Mouse (Mus musculus): ENCODE measurements around the gene Gm5617. TPM values are rescaled to one million over a fixed set of nuclear protein-coding genes. Genes with fewer than 3 reads are reported as not detected.

Gene Gm5617
- polyA plus RNA-seq, 1 experiment from 2014 or later = 29.2 TPM

- Histone ChIP-seq H3K27me3 (ENCODE audit: control insufficient read depth, insufficient read depth, low read length) (no peaks in the 10 kb centered on the region), H3K9ac (ENCODE audit: low read length) (peak within 1 kb of the TSS; percentile 85), H3K4me3 (replicated peaks; ENCODE audit: low read length) (peak within 1 kb of the TSS; percentile 86), H3K4me2 (ENCODE audit: low read depth, low read length) (peak within 1 kb of the TSS; percentile 70), H3K4me1 (ENCODE audit: control insufficient read depth, insufficient read depth, low read length) (0 out of 2 replicates have a peak, but pooled peaks cover 2% of the 10 kb centered on the region), H3K27ac (ENCODE audit: low read length) (no peak within 1 kb of the TSS), H3K36me3 (ENCODE audit: control insufficient read depth, insufficient read depth, low read length) (no peaks in the 10 kb centered on the region), H3K9me3 (replicated peaks; ENCODE audit: control insufficient read depth, low read length) (no peaks in the 10 kb centered on the region)
- WGBS = 1% methylated on average over 49 of the region's 49 CpGs
- ATAC-seq (ENCODE audit: insufficient read depth, low FRiP score) = peak; percentile 98
Observed at GRCm38 (mm10) chr9:48480411-48481213, 14.6 kb upstream of the Gm5617 start, which contains the start of gene Rexo2. Gene Rexo2 (minus strand): TSS chr9:48480623.

DNA sequence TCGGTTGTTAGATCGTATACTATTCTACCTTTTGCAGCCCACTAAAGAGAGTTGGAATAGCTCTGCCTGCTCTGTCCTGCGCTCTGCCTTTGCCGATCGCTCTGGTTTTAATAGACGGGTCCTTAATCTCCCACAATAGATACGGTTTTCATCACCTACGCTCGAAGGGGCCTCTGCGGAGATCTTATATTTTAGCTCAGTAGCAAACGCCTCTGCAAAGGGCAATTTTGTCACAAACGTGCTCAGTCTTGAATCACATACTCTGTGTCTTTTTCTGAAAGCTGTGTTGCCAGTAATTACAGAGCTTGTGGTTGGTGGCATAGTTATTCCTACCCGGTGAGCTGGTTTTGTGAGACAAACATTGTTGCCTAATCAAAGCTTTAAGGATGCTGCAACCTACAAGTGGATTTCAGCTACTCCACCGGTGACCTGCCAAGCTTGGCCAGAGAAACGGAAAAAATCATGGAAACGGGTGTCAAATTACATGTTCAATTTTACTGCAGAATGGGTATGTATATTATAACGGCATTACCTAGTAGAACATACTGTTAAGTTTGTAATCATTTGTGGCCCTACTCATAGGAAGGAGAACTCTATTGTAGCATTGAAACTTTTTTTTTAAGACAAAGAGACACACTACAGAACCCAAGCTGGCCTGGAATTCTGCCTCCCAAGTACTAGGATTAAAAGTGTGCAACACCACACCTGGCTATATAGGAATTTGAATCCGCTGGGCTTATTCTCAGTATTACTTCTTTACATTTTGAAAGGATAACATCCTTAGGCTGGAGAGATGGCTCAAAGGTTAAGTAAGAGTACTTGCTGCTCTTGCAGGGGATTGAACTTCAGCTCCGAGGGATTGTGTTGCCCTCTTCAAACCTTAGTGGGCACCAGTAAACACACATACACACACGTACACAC lies 13.8 kb upstream of the Gm5617 start:
- Histone ChIP-seq H3K27me3 (ENCODE audit: control insufficient read depth, insufficient read depth, low read length) (no peaks in the 10 kb centered on the region), H3K27ac (ENCODE audit: low read length) (no peak overlapping the region), H3K36me3 (ENCODE audit: control insufficient read depth, insufficient read depth, low read length) (no peaks in the 10 kb centered on the region), H3K4me1 (ENCODE audit: control insufficient read depth, insufficient read depth, low read length) (0 out of 2 replicates have a peak, but pooled peaks cover 2% of the 10 kb centered on the region), H3K4me3 (replicated peaks; ENCODE audit: low read length) (peak overlapping the region; percentile 86), H3K9me3 (replicated peaks; ENCODE audit: control insufficient read depth, low read length) (no peaks in the 10 kb centered on the region), H3K9ac (ENCODE audit: low read length) (peak overlapping the region; percentile 17; the same call in 1 of the 2 replicates), H3K4me2 (ENCODE audit: low read depth, low read length) (peak overlapping the region; percentile 70)
- ATAC-seq (ENCODE audit: insufficient read depth, low FRiP score) = no peak
- 27% methylated on average over 20 of the region's 20 CpGs for WGBS

GRCm38 (mm10) chr9:48495548-48495932 lies 298 bp downstream of the Gm5617 start:
- Histone ChIP-seq H3K9ac (ENCODE audit: low read length) (peak overlapping the region; percentile 98), H3K4me2 (ENCODE audit: low read depth, low read length) (peak overlapping the region; percentile 95), H3K36me3 (ENCODE audit: control insufficient read depth, insufficient read depth, low read length) (peaks cover 10% of the 10 kb centered on the region), H3K27me3 (ENCODE audit: control insufficient read depth, insufficient read depth, low read length) (no peaks in the 10 kb centered on the region), H3K4me3 (replicated peaks; ENCODE audit: low read length) (peak overlapping the region; percentile 66), H3K27ac (ENCODE audit: low read length) (peak overlapping the region; percentile 75), H3K4me1 (ENCODE audit: control insufficient read depth, insufficient read depth, low read length) (peaks cover 15% of the 10 kb centered on the region), H3K9me3 (replicated peaks; ENCODE audit: control insufficient read depth, low read length) (no peaks in the 10 kb centered on the region)
- peak; percentile 52 for ATAC-seq (ENCODE audit: insufficient read depth, low FRiP score)
- WGBS = 2% methylated on average over 34 of the region's 34 CpGs

GRCm38 (mm10) chr9:48501192-48501591 lies 6.0 kb downstream of the Gm5617 start:
- Histone ChIP-seq H3K27ac (ENCODE audit: low read length) (no peak overlapping the region), H3K4me2 (ENCODE audit: low read depth, low read length) (no peak overlapping the region), H3K4me1 (ENCODE audit: control insufficient read depth, insufficient read depth, low read length) (peaks cover under 1% of the 10 kb centered on the region; the same call in 1 of the 2 replicates), H3K36me3 (ENCODE audit: control insufficient read depth, insufficient read depth, low read length) (no peaks in the 10 kb centered on the region), H3K9ac (ENCODE audit: low read length) (no peak overlapping the region), H3K4me3 (replicated peaks; ENCODE audit: low read length) (no peak overlapping the region), H3K27me3 (ENCODE audit: control insufficient read depth, insufficient read depth, low read length) (no peaks in the 10 kb centered on the region; the same call in 1 of the 2 replicates), H3K9me3 (replicated peaks; ENCODE audit: control insufficient read depth, low read length) (no peaks in the 10 kb centered on the region)
- WGBS = 79% methylated on average over 7 of the region's 7 CpGs
- ATAC-seq (ENCODE audit: insufficient read depth, low FRiP score) = no peak

GRCm38 (mm10) chr9:48503001-48503400 lies 7.8 kb downstream of the Gm5617 start:
- no peak overlapping the region for H3K27ac ChIP-seq (ENCODE audit: low read length)
- H3K4me3 ChIP-seq (replicated peaks; ENCODE audit: low read length) = no peak overlapping the region
- H3K4me2 ChIP-seq (ENCODE audit: low read depth, low read length) = no peak overlapping the region
- no peak for ATAC-seq (ENCODE audit: insufficient read depth, low FRiP score)
- WGBS = 58% methylated on average over 2 of the region's 2 CpGs
- no peaks in the 10 kb centered on the region; the same call in 1 of the 2 replicates for H3K27me3 ChIP-seq (ENCODE audit: control insufficient read depth, insufficient read depth, low read length)
- no peaks in the 10 kb centered on the region for H3K9me3 ChIP-seq (replicated peaks; ENCODE audit: control insufficient read depth, low read length)
- H3K9ac ChIP-seq (ENCODE audit: low read length) = no peak overlapping the region
- H3K36me3 ChIP-seq (ENCODE audit: control insufficient read depth, insufficient read depth, low read length) = no peaks in the 10 kb centered on the region
- no peaks in the 10 kb centered on the region for H3K4me1 ChIP-seq (ENCODE audit: control insufficient read depth, insufficient read depth, low read length)

- Histone ChIP-seq H3K27ac (ENCODE audit: low read length) (no peak overlapping the region), H3K9ac (ENCODE audit: low read length) (no peak overlapping the region), H3K4me2 (ENCODE audit: low read depth, low read length) (no peak overlapping the region), H3K9me3 (replicated peaks; ENCODE audit: control insufficient read depth, low read length) (no peaks in the 10 kb centered on the region), H3K4me1 (ENCODE audit: control insufficient read depth, insufficient read depth, low read length) (no peaks in the 10 kb centered on the region), H3K4me3 (replicated peaks; ENCODE audit: low read length) (no peak overlapping the region), H3K36me3 (ENCODE audit: control insufficient read depth, insufficient read depth, low read length) (no peaks in the 10 kb centered on the region), H3K27me3 (ENCODE audit: control insufficient read depth, insufficient read depth, low read length) (no peaks in the 10 kb centered on the region; the same call in 1 of the 2 replicates)
- WGBS = 65% methylated on average over 8 of the region's 8 CpGs
- ATAC-seq (ENCODE audit: insufficient read depth, low FRiP score) = no peak
Observed at GRCm38 (mm10) chr9:48504741-48505365, 9.6 kb downstream of the Gm5617 start.

DNA sequence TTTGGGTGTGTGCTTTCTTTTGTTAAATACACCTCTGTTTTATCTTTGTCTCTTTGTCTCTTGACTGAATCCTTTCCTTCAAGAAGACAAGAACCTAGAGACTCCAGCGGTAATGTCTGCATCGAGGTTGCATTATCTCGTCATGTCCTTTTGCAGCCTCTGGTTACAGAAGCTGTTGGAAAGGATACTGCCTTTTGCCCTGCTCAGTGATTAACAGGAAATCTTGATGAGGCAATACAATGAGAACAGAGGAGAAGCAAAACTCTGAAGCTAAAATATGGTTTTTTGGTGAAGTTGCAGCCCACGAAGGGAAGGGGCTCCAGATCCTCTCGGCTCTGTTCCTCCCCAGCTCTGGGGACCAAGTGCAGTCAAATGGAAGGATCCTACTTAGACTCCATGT lies 14.9 kb downstream of the Gm5617 start:
- 78% methylated on average over 5 of the region's 5 CpGs for WGBS
- no peaks in the 10 kb centered on the region for H3K36me3 ChIP-seq (ENCODE audit: control insufficient read depth, insufficient read depth, low read length)
- no peaks in the 10 kb centered on the region; the same call in 1 of the 2 replicates for H3K27me3 ChIP-seq (ENCODE audit: control insufficient read depth, insufficient read depth, low read length)
- no peaks in the 10 kb centered on the region for H3K9me3 ChIP-seq (replicated peaks; ENCODE audit: control insufficient read depth, low read length)
- H3K4me1 ChIP-seq (ENCODE audit: control insufficient read depth, insufficient read depth, low read length) = no peaks in the 10 kb centered on the region
- no peak overlapping the region for H3K9ac ChIP-seq (ENCODE audit: low read length)
- no peak overlapping the region for H3K4me3 ChIP-seq (replicated peaks; ENCODE audit: low read length)
- no peak overlapping the region for H3K27ac ChIP-seq (ENCODE audit: low read length)
- no peak for ATAC-seq (ENCODE audit: insufficient read depth, low FRiP score)
- no peak overlapping the region for H3K4me2 ChIP-seq (ENCODE audit: low read depth, low read length)

- WGBS = 48% methylated on average over 1 of the region's 1 CpGs
- H3K4me3 ChIP-seq (replicated peaks; ENCODE audit: low read length) = no peak overlapping the region
- H3K9me3 ChIP-seq (replicated peaks; ENCODE audit: control insufficient read depth, low read length) = no peaks in the 10 kb centered on the region
- H3K36me3 ChIP-seq (ENCODE audit: control insufficient read depth, insufficient read depth, low read length) = no peaks in the 10 kb centered on the region
- no peak for ATAC-seq (ENCODE audit: insufficient read depth, low FRiP score)
- no peak overlapping the region for H3K4me2 ChIP-seq (ENCODE audit: low read depth, low read length)
- H3K27me3 ChIP-seq (ENCODE audit: control insufficient read depth, insufficient read depth, low read length) = no peaks in the 10 kb centered on the region
- no peaks in the 10 kb centered on the region for H3K4me1 ChIP-seq (ENCODE audit: control insufficient read depth, insufficient read depth, low read length)
- H3K9ac ChIP-seq (ENCODE audit: low read length) = no peak overlapping the region
- no peak overlapping the region for H3K27ac ChIP-seq (ENCODE audit: low read length)
Observed at GRCm38 (mm10) chr9:48515332-48515731, 20.1 kb downstream of the Gm5617 start.

All from stomach, embryonic 16.5 days (tissue).